Mouse (Mus musculus) embryo, embryonic 10.5 days (tissue): ENCODE results near the gene Carmil1.

Experiments used
- DNase-seq: peaks from one replicate; pipeline ENCODE4 v3.0.0-alpha.2; 2015; ENCODE audit warnings: low spot score

The Carmil1 gene

GRCm38 (mm10) chr13:24037502-24037901 is 243.1 kb downstream of the Carmil1 start:
- no peak for DNase-seq

- DNase-seq: no peak
These were observed 244.4 kb downstream of the Carmil1 start for GRCm38 (mm10) chr13:24036150-24036549.

GRCm38 (mm10) chr13:24027191-24028170 is 253.1 kb downstream of the Carmil1 start:
- peak; percentile 56 for DNase-seq

GRCm38 (mm10) chr13:24018515-24018914 is 262.1 kb downstream of the Carmil1 start:
- DNase-seq: no peak

GRCm38 (mm10) chr13:24005528-24005927 is 275.1 kb downstream of the Carmil1 start:
- DNase-seq: no peak

- no peak for DNase-seq
These were observed 278.8 kb downstream of the Carmil1 start for GRCm38 (mm10) chr13:24001797-24002196.

GRCm38 (mm10) chr13:24001081-24001480 is 279.5 kb downstream of the Carmil1 start:
- DNase-seq: no peak

GRCm38 (mm10) chr13:23998826-23999225 is 281.8 kb downstream of the Carmil1 start:
- DNase-seq: no peak

GRCm38 (mm10) chr13:23994756-23995155 is 285.8 kb downstream of the Carmil1 start:
- no peak for DNase-seq

- DNase-seq: no peak
These were observed 286.6 kb downstream of the Carmil1 start for GRCm38 (mm10) chr13:23994024-23994423.

- peak; percentile 89 for DNase-seq
These were observed 289.7 kb downstream of the Carmil1 start, which contains the start of gene Scgn for GRCm38 (mm10) chr13:23990928-23991327. Scgn (minus strand) TSS chr13:23991214.

GRCm38 (mm10) chr13:23990451-23990850 is 290.1 kb downstream of the Carmil1 start:
- DNase-seq: no peak

- no peak for DNase-seq
These were observed 295.5 kb downstream of the Carmil1 start for GRCm38 (mm10) chr13:23985130-23985529.

- no peak for DNase-seq
These were observed 308.3 kb downstream of the Carmil1 start for GRCm38 (mm10) chr13:23972271-23972670.

- DNase-seq: no peak
These were observed 308.7 kb downstream of the Carmil1 start for GRCm38 (mm10) chr13:23971870-23972269.

GRCm38 (mm10) chr13:23964909-23965308 is 315.7 kb downstream of the Carmil1 start:
- DNase-seq: no peak
